7 mouse cellular contexts compared by ENCODE assay signal in the genomic region with DNA sequence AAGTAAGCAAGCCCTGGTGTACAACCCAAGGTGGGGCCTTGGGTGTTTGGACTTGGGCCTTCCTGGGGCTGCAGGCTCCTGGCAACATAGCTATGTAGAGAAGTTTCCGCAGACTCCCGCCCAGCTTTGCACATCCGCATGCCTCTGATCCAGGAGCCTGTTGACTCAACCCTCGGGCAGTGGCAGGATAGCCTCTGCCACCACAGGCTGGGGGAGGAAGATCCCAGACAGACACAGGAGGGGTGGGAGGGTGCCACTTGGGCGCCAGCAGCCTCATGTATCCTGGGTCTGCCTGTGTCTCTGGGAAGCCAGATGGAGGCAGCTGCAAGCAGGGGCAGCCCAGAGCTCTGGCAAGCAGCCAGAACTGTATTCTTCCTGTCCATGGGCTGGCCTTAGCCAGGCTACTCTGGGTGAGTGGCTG. TPM values are rescaled to one million over a fixed set of nuclear protein-coding genes. Genes with fewer than 3 reads are reported as not detected.
DNase-seq lines count a peak whose midpoint lies in the region; ATAC-seq and TF ChIP-seq lines count a peak whose summit lies in the region.

No protein-coding gene starts in this region.

- ATAC-seq in hindbrain, embryonic 11.5 days (ENCODE audit: low FRiP score), result no peak
- ATAC-seq in liver, postnatal 0 days, result no peak

- H3K27me3 ChIP-seq in hindbrain, embryonic 11.5 days (ENCODE audit: control insufficient read depth, insufficient read depth, low read length), result peaks cover 15% of the 10 kb centered on the region; the same call in 1 of the 2 replicates
- H3K27me3 ChIP-seq in liver, postnatal 0 days (ENCODE audit: insufficient read depth, low read length), result no peaks in the 10 kb centered on the region

- WGBS in hindbrain, embryonic 11.5 days, result 84% methylated on average over 5 of the region's 5 CpGs
- WGBS in liver, postnatal 0 days (ENCODE audit: insufficient replicate concordance), result 66% methylated on average over 5 of the region's 5 CpGs

- peak; percentile 88 for DNase-seq in retina, postnatal 1 day
- no peak for DNase-seq in retina, embryonic 14.5 days (ENCODE audit: low spot score)
- DNase-seq in forelimb bud, embryonic 11.5 days (ENCODE audit: low read depth, low spot score), result peak; percentile 11
- peak; percentile 32 for DNase-seq in hindbrain, embryonic 11.5 days (ENCODE audit: low spot score)
- DNase-seq in liver, postnatal 0 days, result peak; percentile 45
- DNase-seq in yolk sac, embryonic 10.5 days (ENCODE audit: low spot score), result peak; percentile 75
- no peak for DNase-seq in thymus, postnatal 36 days

- H3K9me3 ChIP-seq in hindbrain, embryonic 11.5 days (ENCODE audit: control insufficient read depth, low read length), result no peaks in the 10 kb centered on the region
- no peaks in the 10 kb centered on the region for H3K9me3 ChIP-seq in liver, postnatal 0 days (ENCODE audit: low read length)

- no peak overlapping the region for H3K4me2 ChIP-seq in hindbrain, embryonic 11.5 days (replicated peaks; ENCODE audit: low read depth, low read length)
- H3K4me2 ChIP-seq in liver, postnatal 0 days (ENCODE audit: low read depth, low read length), result no peak overlapping the region

- no peak overlapping the region for H3K27ac ChIP-seq in hindbrain, embryonic 11.5 days (ENCODE audit: low read depth, low read length)
- no peak overlapping the region for H3K27ac ChIP-seq in liver, postnatal 0 days (ENCODE audit: low read depth)

- no peak overlapping the region for H3K9ac ChIP-seq in hindbrain, embryonic 11.5 days (ENCODE audit: low read depth, low read length)
- no peak overlapping the region for H3K9ac ChIP-seq in liver, postnatal 0 days (replicated peaks)

- H3K4me1 ChIP-seq in hindbrain, embryonic 11.5 days (replicated peaks; ENCODE audit: control insufficient read depth, insufficient read depth, low read length), result peaks cover 13% of the 10 kb centered on the region
- peaks cover 33% of the 10 kb centered on the region for H3K4me1 ChIP-seq in liver, postnatal 0 days (ENCODE audit: insufficient read depth)

- no peak for TF ChIP-seq CTCF in liver, postnatal 0 days (IDR thresholded peaks at IDR 0.05; ENCODE audit: low read depth)

- no peaks in the 10 kb centered on the region for H3K36me3 ChIP-seq in hindbrain, embryonic 11.5 days (ENCODE audit: control insufficient read depth, insufficient read depth, low read length)
- peaks cover 6% of the 10 kb centered on the region; the same call in 1 of the 2 replicates for H3K36me3 ChIP-seq in liver, postnatal 0 days (replicated peaks; ENCODE audit: insufficient read depth, low read length)

- no peak for TF ChIP-seq EP300 in liver, postnatal 0 days (IDR thresholded peaks at IDR 0.05; ENCODE audit: low read depth)

- H3K4me3 ChIP-seq in hindbrain, embryonic 11.5 days (ENCODE audit: low read depth, low read length), result no peak overlapping the region
- H3K4me3 ChIP-seq in liver, postnatal 0 days (ENCODE audit: low read depth, low read length), result no peak overlapping the region

RNA-seq across cellular contexts. Expression of gene Pwwp2b, which starts 3.6 kb away (rescaled TPM):
- polyA plus RNA-seq in hindbrain, embryonic 11.5 days (2014; fragmentation: Nextera tagmentation; extraction: Ambion mirVana), result 3.4 and 4.4 TPM in 2 replicates
- polyA plus RNA-seq in liver, postnatal 0 days (2015; fragmentation: Nextera tagmentation; extraction: Ambion mirVana), result 1.3 and 1.5 TPM in 2 replicates

RNA-seq across cellular contexts. Expression of gene Stk32c, which starts 38.8 kb away (rescaled TPM):
- polyA plus RNA-seq in hindbrain, embryonic 11.5 days (2014; fragmentation: Nextera tagmentation; extraction: Ambion mirVana), result 0.52 and 0.54 TPM in 2 replicates
- polyA plus RNA-seq in liver, postnatal 0 days (2015; fragmentation: Nextera tagmentation; extraction: Ambion mirVana), result not detected in 2 replicates

RNA-seq across cellular contexts. Expression of gene Lrrc27, which starts 39.1 kb away (rescaled TPM):
- polyA plus RNA-seq in hindbrain, embryonic 11.5 days (2014; fragmentation: Nextera tagmentation; extraction: Ambion mirVana), result 6.5 and 9.4 TPM in 2 replicates
- polyA plus RNA-seq in liver, postnatal 0 days (2015; fragmentation: Nextera tagmentation; extraction: Ambion mirVana), result 0.43 and 0.78 TPM in 2 replicates

Comparison
In these comparisons a context has a peak if more than half of its experiments do, and no peak if none do; other contexts are left out.
1. DNase-seq: peak in retina, postnatal 1 day (single experiment), forelimb bud, embryonic 11.5 days (single experiment), hindbrain, embryonic 11.5 days (single experiment), liver, postnatal 0 days (single experiment) and yolk sac, embryonic 10.5 days (single experiment); none in retina, embryonic 14.5 days (single experiment) and thymus, postnatal 36 days (0 of 2).